Mouse (Mus musculus) brain, embryonic 14.5 days (tissue): ENCODE measurements around the gene Ddx25.

Experiments used
- CTCF ChIP-seq: fragments of 200-500 bp; IDR thresholded peaks from 2 replicates; pipeline ENCODE4 v1.5.1; 2012; ENCODE audit warnings: inconsistent platforms, mild to moderate bottlenecking, moderate library complexity, borderline replicate concordance; ENCODE audit not compliant: insufficient read depth, insufficient read length; ENCODE audit errors: extremely low read depth
- POLR2A ChIP-seq: fragments of 200-500 bp; IDR thresholded peaks from 2 replicates; pipeline ENCODE4 v1.6.1; 2012; ENCODE audit warnings: mild to moderate bottlenecking, inconsistent platforms, borderline replicate concordance; ENCODE audit not compliant: poor library complexity, insufficient read depth, insufficient read length, severe bottlenecking; ENCODE audit errors: extremely low read depth

DNA sequence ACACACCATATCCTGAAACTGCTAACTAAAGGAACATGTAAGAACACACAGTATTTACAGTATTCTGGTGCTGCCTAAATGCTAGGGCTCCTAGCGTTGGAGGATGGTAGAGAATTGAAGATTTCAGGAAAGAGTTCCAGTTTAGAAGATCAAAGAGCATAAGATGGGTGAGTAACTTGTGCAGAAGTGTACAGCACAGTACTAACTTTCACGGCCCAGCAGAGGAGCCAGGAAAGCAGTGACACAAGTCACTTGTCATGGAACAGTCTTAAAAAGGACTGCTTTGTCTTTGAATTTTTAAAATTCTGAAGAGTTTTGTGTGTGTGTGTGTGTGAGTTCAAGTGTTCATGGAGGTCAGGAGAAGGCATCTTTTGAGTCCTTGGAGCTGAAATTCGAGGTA is 9.7 kb upstream of the Ddx25 start:
- TF ChIP-seq CTCF (no peak), POLR2A (no peak)
